19 mouse cellular contexts compared by ENCODE assay signal in genomic region chr11:11937340-11938030, GRCm38 (mm10). TPM values are rescaled to one million over a fixed set of nuclear protein-coding genes. Genes with fewer than 3 reads are reported as not detected.
DNase-seq lines count a peak whose midpoint lies in the region; ATAC-seq lines count a peak whose summit lies in the region.
"Had no signal": no experiment of that assay in that cellular context is flagged by ENCODE, and none has a peak within 500 bp of the region (broad histone marks: within the 10 kb centered on the region; RNA-seq: fewer than 3 reads in every experiment).

No protein-coding gene starts in this region.

- no peaks in the 10 kb centered on the region for H3K9me3 ChIP-seq in kidney, embryonic 15.5 days (replicated peaks)
- no peaks in the 10 kb centered on the region for H3K9me3 ChIP-seq in embryonic facial prominence, embryonic 13.5 days
- no peaks in the 10 kb centered on the region for H3K9me3 ChIP-seq in liver, embryonic 12.5 days (replicated peaks)
- H3K9me3 ChIP-seq: liver, embryonic 15.5 days had no signal

- intact Hi-C loops in gastrocnemius, postnatal 14 days (cut with DNase I; ENCODE audit: low total_unique reads): no loop called here
- intact Hi-C loops in gastrocnemius, postnatal 36 days (cut with DNase I): no loop called here

- H3K27me3 ChIP-seq in kidney, embryonic 15.5 days: no peaks in the 10 kb centered on the region
- H3K27me3 ChIP-seq in embryonic facial prominence, embryonic 13.5 days: no peaks in the 10 kb centered on the region
- no peaks in the 10 kb centered on the region for H3K27me3 ChIP-seq in liver, embryonic 12.5 days (replicated peaks)
- H3K27me3 ChIP-seq: liver, embryonic 15.5 days had no signal

- no peak overlapping the region for H3K9ac ChIP-seq in kidney, embryonic 15.5 days
- no peak overlapping the region for H3K9ac ChIP-seq in embryonic facial prominence, embryonic 13.5 days
- H3K9ac ChIP-seq in liver, embryonic 12.5 days: no peak overlapping the region
- H3K9ac ChIP-seq: liver, embryonic 15.5 days had no signal

- H3K4me2 ChIP-seq in kidney, embryonic 15.5 days: no peak overlapping the region
- no peak overlapping the region for H3K4me2 ChIP-seq in embryonic facial prominence, embryonic 13.5 days
- no peak overlapping the region for H3K4me2 ChIP-seq in liver, embryonic 12.5 days
- H3K4me2 ChIP-seq: liver, embryonic 15.5 days; midbrain, embryonic 11.5 days had no signal

- H3K36me3 ChIP-seq in kidney, embryonic 15.5 days: peaks cover 91% of the 10 kb centered on the region
- H3K36me3 ChIP-seq in embryonic facial prominence, embryonic 13.5 days: peaks cover 79% of the 10 kb centered on the region
- peaks cover 85% of the 10 kb centered on the region for H3K36me3 ChIP-seq in liver, embryonic 12.5 days

- H3K4me1 ChIP-seq in kidney, embryonic 15.5 days: no peaks in the 10 kb centered on the region
- H3K4me1 ChIP-seq in embryonic facial prominence, embryonic 13.5 days: peaks cover 13% of the 10 kb centered on the region
- peaks cover 26% of the 10 kb centered on the region for H3K4me1 ChIP-seq in liver, embryonic 12.5 days

- no peak overlapping the region for H3K4me3 ChIP-seq in kidney, embryonic 15.5 days (replicated peaks)
- no peak overlapping the region for H3K4me3 ChIP-seq in embryonic facial prominence, embryonic 13.5 days
- H3K4me3 ChIP-seq in liver, embryonic 12.5 days: no peak overlapping the region
- H3K4me3 ChIP-seq: left cerebral cortex, adult 2 months; liver, embryonic 15.5 days had no signal

- peak; percentile 38 for DNase-seq in gastrocnemius, postnatal 14 days
- DNase-seq in gastrocnemius, postnatal 36 days: no peak
- DNase-seq in kidney, adult 8-10 months: no peak
- no peak for DNase-seq in right cerebral cortex, postnatal 10 days (ENCODE audit: low spot score in 2 of 2)
- DNase-seq in layer of hippocampus, adult 11-12 months (ENCODE audit: low spot score): no peak
- DNase-seq: adrenal gland, adult 2 months; cerebellum, adult 18-20 months; lung, postnatal 36 days; retina, postnatal 1 day had no signal

- H3K27ac ChIP-seq in kidney, embryonic 15.5 days: no peak overlapping the region
- H3K27ac ChIP-seq in embryonic facial prominence, embryonic 13.5 days: peak overlapping the region; percentile 48; the same call in 1 of the 2 replicates
- H3K27ac ChIP-seq in liver, embryonic 12.5 days: no peak overlapping the region
- H3K27ac ChIP-seq: kidney, postnatal 0 days; left cerebral cortex, adult 2 months; liver, embryonic 15.5 days had no signal

- peak; percentile 37; the same call in 1 of the 2 replicates for ATAC-seq in kidney, embryonic 15.5 days (replicated peaks; ENCODE audit: low FRiP score)
- no peak for ATAC-seq in embryonic facial prominence, embryonic 13.5 days (ENCODE audit: insufficient number of reproducible peaks, insufficient read depth, low FRiP score, low TSS enrichment, low read depth)
- 0 out of 2 replicates have a peak, but pooled peaks have one; percentile 10 for ATAC-seq in liver, embryonic 12.5 days
- ATAC-seq: forebrain, embryonic 14.5 days; inflammation-experienced regulatory T-cells, adult 6 months had no signal

- WGBS in kidney, embryonic 15.5 days: 81% methylated on average over 10 of the region's 10 CpGs
- WGBS in embryonic facial prominence, embryonic 13.5 days: 71% methylated on average over 10 of the region's 10 CpGs
- WGBS in liver, embryonic 12.5 days (ENCODE audit: insufficient replicate concordance): 74% methylated on average over 10 of the region's 10 CpGs

RNA-seq across cellular contexts. Expression of gene Ddc, which starts 39.5 kb away (rescaled TPM):
- total RNA-seq in gastrocnemius, postnatal 14 days (2021): 10 to 100 TPM; 20.5 to 28.2 TPM
- under 1 TPM; 0.66 to 0.86 TPM for total RNA-seq in gastrocnemius, postnatal 36 days (2021)
- polyA plus RNA-seq in kidney, embryonic 15.5 days (2015; fragmentation: Nextera tagmentation; extraction: Ambion mirVana): 14.3 and 15.4 TPM in 2 replicates
- polyA plus RNA-seq in embryonic facial prominence, embryonic 13.5 days (2015; fragmentation: Nextera tagmentation; extraction: Ambion mirVana): 5.3 and 5.8 TPM in 2 replicates
- polyA plus RNA-seq in liver, embryonic 12.5 days (2016; fragmentation: Nextera tagmentation; extraction: Ambion mirVana): 9.3 and 10.4 TPM in 2 replicates
- total RNA-seq: hematopoietic stem cell, adult 5-6 weeks had no signal
